Mouse (Mus musculus): Measurements from ENCODE around the gene Gm44503.

DNA sequence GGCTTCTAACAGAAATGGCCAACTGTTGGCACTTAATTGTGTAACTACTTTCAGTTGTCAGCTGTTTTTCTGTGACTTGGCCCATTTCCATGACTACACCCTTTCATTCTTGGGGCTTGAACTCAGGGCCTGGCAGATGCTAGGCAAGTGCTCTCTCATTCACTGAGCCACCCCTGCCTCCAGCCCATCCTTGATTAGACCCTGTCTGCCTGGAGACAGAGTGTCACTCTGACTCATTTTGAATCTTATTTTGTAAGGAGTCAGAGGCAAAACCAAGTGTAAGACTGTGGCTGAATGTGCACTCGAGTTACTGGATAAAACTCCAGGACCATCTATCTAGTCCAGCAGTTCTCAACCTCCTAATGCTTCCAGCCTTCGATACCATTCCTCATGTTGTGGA is 89.3 kb downstream of the Gm44503 start:
- no peak for TF ChIP-seq POLR2A (IDR thresholded peaks at IDR 0.05; ENCODE audit: control insufficient read depth, extremely low read depth, insufficient read depth, low read length, poor library complexity)
- no peak for TF ChIP-seq CTCF (IDR thresholded peaks at IDR 0.05; ENCODE audit: borderline replicate concordance, control insufficient read depth, extremely low read depth, insufficient read depth, low read length, poor library complexity)

Measured in thymus, adult 2 months (tissue).